Mouse (Mus musculus) G1E (cell line): ENCODE results near the gene Sec14l4. TPM values are rescaled to one million over a fixed set of nuclear protein-coding genes. Genes with fewer than 3 reads are reported as not detected.

ENCODE experiments used
- ATAC-seq: 2 replicates; pipeline ENCODE4 v1.8.0; 2016; ENCODE audit warnings: mild to moderate bottlenecking; ENCODE audit not compliant: insufficient number of reproducible peaks, poor library complexity, low FRiP score, severe bottlenecking; ENCODE audit errors: extremely low read depth
- DNase-seq: peaks from one replicate; pipeline ENCODE4 v3.0.0; 2012; ENCODE audit warnings: low spot score
- H3K27me3 ChIP-seq: 2 replicates; pipeline ENCODE4 v1.6.1; 2012; ENCODE audit warnings: mild to moderate bottlenecking, low read length, inconsistent platforms; ENCODE audit not compliant: insufficient read depth
- H3K36me3 ChIP-seq: replicated peaks from 2 replicates; pipeline ENCODE3; 2012; ENCODE audit warnings: mild to moderate bottlenecking, inconsistent platforms
- H3K4me1 ChIP-seq: 2 replicates; pipeline ENCODE4 v1.6.1; 2012; ENCODE audit warnings: low read depth, low read length, inconsistent platforms, mixed read lengths; ENCODE audit not compliant: insufficient read depth
- H3K4me3 ChIP-seq: 2 replicates; pipeline ENCODE4 v1.5.1; 2012; ENCODE audit warnings: low read depth, mild to moderate bottlenecking, inconsistent platforms, low read length, moderate library complexity, mixed read lengths
- H3K9me3 ChIP-seq: replicated peaks from 2 replicates; pipeline ENCODE4 v1.6.1; 2012; ENCODE audit warnings: inconsistent platforms
- CTCF ChIP-seq: IDR thresholded peaks from 2 replicates; pipeline ENCODE4 v1.5.1; 2012; ENCODE audit warnings: low read depth, low read length, inconsistent platforms, mixed read lengths
- GATA1 ChIP-seq: IDR thresholded peaks from 2 replicates; pipeline ENCODE4 v1.6.1; 2012; ENCODE audit warnings: borderline replicate concordance, low read length, inconsistent platforms, mixed read lengths
- GATA2 ChIP-seq: IDR thresholded peaks from 2 replicates; pipeline ENCODE4 v1.6.1; 2012; ENCODE audit warnings: low read depth, low read length, inconsistent platforms, borderline replicate concordance
- POLR2AphosphoS5 ChIP-seq: IDR thresholded peaks from 2 replicates; pipeline ENCODE4 v1.6.1; 2012; ENCODE audit warnings: low read depth, low read length, inconsistent platforms; ENCODE audit not compliant: insufficient replicate concordance
- TAL1 ChIP-seq: conservative IDR thresholded peaks from 2 replicates; pipeline ENCODE4 v1.6.1; 2012; ENCODE audit warnings: low read depth, low read length, inconsistent platforms, mixed read lengths
- polyA plus RNA-seq: library from polyadenylated mRNA; stranded (reverse); fragments of >175 nt; gene quantifications from 2 replicates; pipeline ENCODE4 v1.2.3, GENCODE M21; 2012
- total RNA-seq, 2 experiments: library from RNA; stranded (forward) in 1 of 2; stranded (reverse) in 1 of 2; fragments of 200-1000 nt in 1 of 2; fragments of >200 nt in 1 of 2; fragmentation: Nextera tagmentation in 1 of 2; gene quantifications; 2 replicates each; pipeline ENCODE4 v1.2.3; 2014 to 2017

Gene Sec14l4
- not detected in 2 replicates for total RNA-seq (2014; fragmentation: Nextera tagmentation)
- 0.06 and 0.11 TPM in 2 replicates for total RNA-seq (2017)
- not detected in 2 replicates for polyA plus RNA-seq

DNA sequence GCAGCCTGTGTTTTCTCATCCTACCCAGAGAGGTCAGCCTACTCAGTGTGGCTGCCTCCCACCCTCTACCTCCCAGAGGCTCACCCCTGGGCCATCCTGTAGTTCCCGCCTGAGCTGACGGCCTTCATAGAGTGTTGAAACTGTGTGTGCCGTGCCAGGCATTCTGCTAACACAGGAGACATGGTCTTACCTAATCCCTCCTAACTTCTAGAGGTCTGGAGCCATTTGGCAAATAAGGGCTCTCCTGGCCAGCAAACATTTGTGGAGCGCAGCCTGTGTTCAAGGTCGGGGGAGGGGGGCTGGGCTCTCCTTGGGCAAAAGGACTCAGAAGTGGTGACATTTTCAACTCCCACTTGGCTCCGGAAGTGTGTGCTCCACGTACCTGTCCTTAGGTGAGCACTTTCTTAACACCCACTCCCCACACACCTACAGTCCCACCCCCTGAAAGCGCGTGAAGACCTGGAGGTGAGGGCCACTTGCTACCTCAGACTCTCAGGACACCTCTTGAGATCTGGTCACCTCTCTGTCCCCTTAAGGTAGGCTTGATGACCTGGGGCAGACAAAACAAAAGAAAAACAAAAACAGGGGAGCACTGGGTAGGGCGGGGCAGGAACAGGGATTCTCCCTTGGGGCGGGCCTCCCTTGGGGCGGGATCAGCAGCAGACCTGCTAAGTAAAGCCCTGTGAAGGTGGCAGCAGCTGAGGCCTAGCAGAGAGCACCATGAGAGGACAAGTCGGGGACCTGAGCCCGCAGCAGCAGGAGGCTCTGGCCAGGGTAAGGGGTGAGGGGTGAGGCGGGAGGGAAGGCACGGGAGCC is at the start of gene Sec14l4:
TSS of gene Sec14l4 (plus strand) at position 337 of the 816 bp plus-strand sequence.
- peaks cover 16% of the 10 kb centered on the region for H3K27me3 ChIP-seq

GRCm38 (mm10) chr11:3981536-3981935 is 49.7 kb upstream of the Sec14l4 start:
- Histone ChIP-seq H3K27me3 (peaks cover 6% of the 10 kb centered on the region; the same call in 1 of the 2 replicates), H3K4me3 (no peak overlapping the region), H3K9me3 (no peaks in the 10 kb centered on the region), H3K4me1 (no peaks in the 10 kb centered on the region), H3K36me3 (peaks cover 65% of the 10 kb centered on the region)
- no peak for DNase-seq
- no peak for ATAC-seq
- TF ChIP-seq GATA2 (no peak), GATA1 (no peak), CTCF (no peak), TAL1 (no peak), POLR2AphosphoS5 (no peak)

More for the DNA sequence above, at the start of gene Sec14l4:
- no peak for ATAC-seq
- no peak for DNase-seq
- Histone ChIP-seq H3K4me1 (no peaks in the 10 kb centered on the region; the same call in 1 of the 2 replicates), H3K36me3 (no peaks in the 10 kb centered on the region), H3K9me3 (no peaks in the 10 kb centered on the region), H3K4me3 (no peak within 1 kb of the TSS)
- no peak for TF ChIP-seq GATA1
- TF ChIP-seq POLR2AphosphoS5, result no peak
- no peak for TF ChIP-seq GATA2
- TF ChIP-seq TAL1, result no peak
- TF ChIP-seq CTCF, result no peak

- H3K4me3 ChIP-seq, result no peak overlapping the region
- no peak for TF ChIP-seq GATA2
- no peak for TF ChIP-seq CTCF
- no peak for TF ChIP-seq GATA1
- no peak; the same call in 1 of the 2 replicates for TF ChIP-seq POLR2AphosphoS5
- TF ChIP-seq TAL1, result no peak
- H3K27me3 ChIP-seq, result peaks cover 11% of the 10 kb centered on the region
- peaks cover 55% of the 10 kb centered on the region for H3K36me3 ChIP-seq
- DNase-seq (no peak), ATAC-seq (no peak)
- no peaks in the 10 kb centered on the region for H3K4me1 ChIP-seq
- H3K9me3 ChIP-seq, result no peaks in the 10 kb centered on the region
Observed at GRCm38 (mm10) chr11:3982275-3983209, 48.7 kb upstream of the Sec14l4 start.

DNA sequence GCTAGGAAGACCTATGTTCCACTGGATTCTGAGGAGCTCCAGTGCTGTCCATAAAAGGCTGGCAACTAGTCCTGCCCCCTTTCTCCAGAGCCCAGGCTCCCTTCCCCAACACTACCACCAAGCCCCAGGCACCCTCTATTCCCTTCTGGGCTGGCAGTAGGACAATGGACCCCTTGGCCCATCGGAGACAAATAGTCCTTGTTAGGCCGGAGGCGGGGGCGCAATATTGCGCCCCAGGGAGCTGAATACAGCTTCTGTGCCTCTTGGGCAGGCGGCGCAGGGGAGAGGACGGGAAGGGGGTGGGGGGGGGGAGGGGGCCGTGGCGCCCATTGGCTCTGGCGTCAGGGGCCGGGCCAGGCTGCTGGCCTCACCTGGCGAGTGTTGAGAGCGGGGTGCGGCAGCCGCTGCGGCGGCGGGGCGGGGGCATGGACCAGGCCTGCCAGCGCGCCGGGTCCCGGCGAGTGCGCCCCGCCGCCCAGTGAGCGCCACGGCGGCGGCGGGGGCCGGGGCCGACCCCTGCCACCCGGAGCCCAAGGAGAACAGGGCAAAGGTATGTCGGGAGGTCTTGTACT is 47.9 kb upstream of the Sec14l4 start, which contains the start of gene Gal3st1:
TSS of gene Gal3st1 (plus strand) at position 346 of the 572 bp plus-strand sequence.
- Histone ChIP-seq H3K9me3 (no peaks in the 10 kb centered on the region), H3K27me3 (peaks cover 16% of the 10 kb centered on the region), H3K4me3 (no peak within 1 kb of the TSS), H3K36me3 (peaks cover 47% of the 10 kb centered on the region), H3K4me1 (no peaks in the 10 kb centered on the region)
- no peak for ATAC-seq
- TF ChIP-seq GATA1 (no peak), GATA2 (no peak)
- DNase-seq, result no peak

DNA sequence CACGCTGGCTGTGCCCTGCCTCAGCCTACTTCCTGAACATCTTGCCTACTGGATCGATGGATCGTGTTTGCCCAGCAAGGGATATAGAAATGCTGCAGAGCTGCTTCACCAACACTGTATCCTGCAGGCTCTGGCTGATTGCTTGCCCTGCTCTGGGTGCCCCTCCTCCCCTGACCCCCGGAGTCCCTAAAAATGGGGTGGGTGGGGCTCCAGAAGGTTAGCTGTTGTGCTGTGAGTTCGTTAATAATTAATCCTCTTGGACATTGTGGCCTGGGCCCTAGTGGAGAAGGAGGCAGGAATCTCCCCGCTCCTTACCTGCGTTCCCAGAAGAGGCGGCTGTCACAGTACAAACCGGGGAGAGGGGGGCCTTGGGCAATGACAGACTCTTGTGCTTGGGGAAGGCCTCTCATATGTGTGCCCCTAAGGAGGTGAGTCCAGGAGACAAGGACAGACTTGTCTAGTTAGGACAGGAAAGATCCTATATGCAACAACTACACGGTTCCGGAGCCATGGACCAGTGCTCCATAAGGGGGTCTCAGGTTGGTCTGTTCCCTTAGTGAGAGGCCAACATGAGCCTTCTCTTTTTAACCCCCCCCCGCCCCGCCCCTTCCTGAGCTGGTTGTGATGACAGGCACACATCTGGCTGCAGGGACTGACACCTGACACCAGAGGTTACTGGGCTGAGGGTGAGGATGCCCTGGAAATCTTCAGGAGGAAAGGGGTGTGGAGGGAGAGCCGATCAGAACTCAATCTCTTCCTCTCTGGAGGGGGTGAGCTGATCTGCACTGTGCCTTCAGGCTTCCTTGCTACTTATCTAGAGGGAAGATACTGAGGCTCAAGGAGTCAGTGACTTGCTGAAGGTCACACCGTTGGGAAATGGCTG is 47.2 kb upstream of the Sec14l4 start:
- no peaks in the 10 kb centered on the region for H3K9me3 ChIP-seq
- H3K36me3 ChIP-seq, result peaks cover 39% of the 10 kb centered on the region
- H3K27me3 ChIP-seq, result peaks cover 16% of the 10 kb centered on the region
- H3K4me1 ChIP-seq, result no peaks in the 10 kb centered on the region
- ATAC-seq (no peak), DNase-seq (no peak)
- H3K4me3 ChIP-seq, result no peak overlapping the region
- no peak for TF ChIP-seq TAL1
- TF ChIP-seq GATA1, result no peak
- TF ChIP-seq CTCF, result no peak
- no peak for TF ChIP-seq POLR2AphosphoS5
- TF ChIP-seq GATA2, result no peak

- ATAC-seq, result no peak
- no peaks in the 10 kb centered on the region for H3K36me3 ChIP-seq
- no peaks in the 10 kb centered on the region for H3K4me1 ChIP-seq
- H3K27me3 ChIP-seq, result peaks cover 34% of the 10 kb centered on the region
- TF ChIP-seq GATA2 (no peak), GATA1 (no peak), POLR2AphosphoS5 (no peak), CTCF (no peak), TAL1 (no peak)
- no peaks in the 10 kb centered on the region for H3K9me3 ChIP-seq
- DNase-seq, result no peak
- H3K4me3 ChIP-seq, result no peak overlapping the region
Observed at GRCm38 (mm10) chr11:3989748-3990147, 41.5 kb upstream of the Sec14l4 start.
